Mouse (Mus musculus) liver, embryonic 14.5 days (tissue): ENCODE measurements at regions not wholly inside any gene's neighbourhood (a gene's known extent, or its start where the extent isn't known, plus 50 kb on each side); places are given as distances from the start of the nearest gene placed in this dataset.

Source experiments
- CTCF ChIP-seq: IDR thresholded peaks from 2 replicates; pipeline ENCODE4 v1.5.1; 2016; ENCODE audit warnings: antibody characterized with exemption, low read depth, control low read depth
- EP300 ChIP-seq: IDR thresholded peaks from 2 replicates; pipeline ENCODE4 v1.6.1; 2016; ENCODE audit warnings: antibody characterized with exemption, low read depth

- no peak for TF ChIP-seq CTCF
- TF ChIP-seq EP300, result no peak
Measured at GRCm38 (mm10) chr16:63118721-63119120, 264.6 kb downstream of the Pros1 start.
